Mouse (Mus musculus) forebrain, embryonic 10.5 days (tissue): ENCODE data around the gene Mmp14. TPM values are rescaled to one million over a fixed set of nuclear protein-coding genes. Genes with fewer than 3 reads are reported as not detected.

ENCODE experiments used
- DNase-seq: peaks from one replicate; pipeline ENCODE4 v3.0.0-alpha.2; 2017; ENCODE audit warnings: low spot score; ENCODE audit errors: extremely low spot score
- H3K27ac ChIP-seq: fragments of 300-500 bp; sonication (generic); 2 replicates; pipeline ENCODE4 v1.5.1; 2016; ENCODE audit warnings: mild to moderate bottlenecking
- H3K27me3 ChIP-seq: fragments of 300-500 bp; sonication (generic); 2 replicates; pipeline ENCODE4 v1.6.1; 2016; ENCODE audit warnings: mild to moderate bottlenecking; ENCODE audit not compliant: poor library complexity, severe bottlenecking
- H3K36me3 ChIP-seq: fragments of 300-500 bp; sonication (generic); replicated peaks from 2 replicates; pipeline ENCODE4 v1.6.1; 2016; ENCODE audit warnings: mild to moderate bottlenecking, moderate library complexity
- H3K4me1 ChIP-seq: fragments of 300-500 bp; sonication (generic); 2 replicates; pipeline ENCODE4 v1.6.1; 2016
- H3K4me3 ChIP-seq: fragments of 300-500 bp; sonication (generic); 2 replicates; pipeline ENCODE4 v1.5.1; 2016; ENCODE audit warnings: mild to moderate bottlenecking, moderate library complexity
- H3K9me3 ChIP-seq: fragments of 300-500 bp; sonication (generic); 2 replicates; pipeline ENCODE4 v1.6.1; 2016; ENCODE audit warnings: mild to moderate bottlenecking, moderate library complexity
- WGBS: fragments of 180-500 bp; shearing (Covaris S2); methylation state at CpG from one replicate; pipeline ENCODE4 v1.1.7; 2016; 5-methylcytosine and 5-hydroxymethylcytosine counted together
- polyA plus RNA-seq: library from polyadenylated mRNA; unstranded; fragments of >200 nt; fragmentation: Nextera tagmentation; extraction: Ambion mirVana; gene quantifications from 2 replicates; pipeline ENCODE4 v1.2.1, GENCODE M21; 2016

Mmp14 gene
- polyA plus RNA-seq = 52.4 and 54.6 TPM in 2 replicates

GRCm38 (mm10) chr14:54431334-54432077 lies at the start of gene Mmp14:
Mmp14 (plus strand) TSS chr14:54431612.
- H3K36me3 ChIP-seq = peaks cover 41% of the 10 kb centered on the region
- peaks cover 63% of the 10 kb centered on the region for H3K4me1 ChIP-seq
- H3K4me3 ChIP-seq = peak within 1 kb of the TSS; percentile 75
- WGBS = under 1% methylated on average over 49 of the region's 49 CpGs
- peak; percentile 74 for DNase-seq
- no peaks in the 10 kb centered on the region for H3K9me3 ChIP-seq
- H3K27me3 ChIP-seq = peaks cover 28% of the 10 kb centered on the region
- H3K27ac ChIP-seq = peak within 1 kb of the TSS; percentile 96

GRCm38 (mm10) chr14:54381816-54382215 lies 49.6 kb upstream of the Mmp14 start:
- H3K36me3 ChIP-seq = no peaks in the 10 kb centered on the region
- H3K4me1 ChIP-seq = peaks cover 30% of the 10 kb centered on the region
- 79% methylated on average over 10 of the region's 10 CpGs for WGBS
- H3K27me3 ChIP-seq = no peaks in the 10 kb centered on the region
- DNase-seq = no peak
- 0 out of 2 replicates have a peak overlapping the region, but pooled peaks have one; percentile 17 for H3K27ac ChIP-seq
- H3K4me3 ChIP-seq = no peak overlapping the region
- H3K9me3 ChIP-seq = no peaks in the 10 kb centered on the region

GRCm38 (mm10) chr14:54382641-54383040 lies 48.8 kb upstream of the Mmp14 start:
- H3K4me3 ChIP-seq = no peak overlapping the region
- DNase-seq = no peak
- 69% methylated on average over 9 of the region's 9 CpGs for WGBS
- no peaks in the 10 kb centered on the region for H3K27me3 ChIP-seq
- no peaks in the 10 kb centered on the region for H3K36me3 ChIP-seq
- no peaks in the 10 kb centered on the region for H3K9me3 ChIP-seq
- H3K4me1 ChIP-seq = peaks cover 34% of the 10 kb centered on the region
- no peak overlapping the region for H3K27ac ChIP-seq

- H3K36me3 ChIP-seq = no peaks in the 10 kb centered on the region
- H3K9me3 ChIP-seq = no peaks in the 10 kb centered on the region
- H3K27ac ChIP-seq = peak overlapping the region; percentile 17; the same call in 1 of the 2 replicates
- peaks cover 34% of the 10 kb centered on the region for H3K4me1 ChIP-seq
- DNase-seq = no peak
- no peaks in the 10 kb centered on the region for H3K27me3 ChIP-seq
- H3K4me3 ChIP-seq = no peak overlapping the region
- WGBS = 60% methylated on average over 4 of the region's 4 CpGs
Measured at GRCm38 (mm10) chr14:54383355-54383771, 48.0 kb upstream of the Mmp14 start.

- Histone ChIP-seq H3K4me1 (peaks cover 34% of the 10 kb centered on the region), H3K4me3 (no peak overlapping the region), H3K36me3 (no peaks in the 10 kb centered on the region), H3K27me3 (no peaks in the 10 kb centered on the region), H3K27ac (no peak overlapping the region), H3K9me3 (no peaks in the 10 kb centered on the region)
- WGBS = 95% methylated on average over 8 of the region's 8 CpGs
- DNase-seq = no peak
Measured at GRCm38 (mm10) chr14:54384396-54384795, 47.0 kb upstream of the Mmp14 start.

GRCm38 (mm10) chr14:54385968-54386618 lies 45.3 kb upstream of the Mmp14 start:
- H3K9me3 ChIP-seq = no peaks in the 10 kb centered on the region
- 87% methylated on average over 7 of the region's 7 CpGs for WGBS
- no peak overlapping the region for H3K27ac ChIP-seq
- peaks cover 24% of the 10 kb centered on the region for H3K4me1 ChIP-seq
- no peak for DNase-seq
- H3K36me3 ChIP-seq = no peaks in the 10 kb centered on the region
- no peaks in the 10 kb centered on the region for H3K27me3 ChIP-seq
- no peak overlapping the region for H3K4me3 ChIP-seq

GRCm38 (mm10) chr14:54387546-54387945 lies 43.9 kb upstream of the Mmp14 start:
- WGBS = 86% methylated on average over 6 of the region's 6 CpGs
- no peaks in the 10 kb centered on the region for H3K27me3 ChIP-seq
- H3K27ac ChIP-seq = no peak overlapping the region
- DNase-seq = no peak
- H3K36me3 ChIP-seq = no peaks in the 10 kb centered on the region
- no peaks in the 10 kb centered on the region for H3K9me3 ChIP-seq
- no peak overlapping the region for H3K4me3 ChIP-seq
- H3K4me1 ChIP-seq = peaks cover 16% of the 10 kb centered on the region

GRCm38 (mm10) chr14:54390843-54391242 lies 40.6 kb upstream of the Mmp14 start:
- H3K4me3 ChIP-seq = no peak overlapping the region
- H3K4me1 ChIP-seq = 0 out of 2 replicates have a peak, but pooled peaks cover 4% of the 10 kb centered on the region
- no peaks in the 10 kb centered on the region for H3K9me3 ChIP-seq
- 81% methylated on average over 6 of the region's 6 CpGs for WGBS
- H3K27ac ChIP-seq = no peak overlapping the region
- H3K36me3 ChIP-seq = no peaks in the 10 kb centered on the region
- no peak for DNase-seq
- H3K27me3 ChIP-seq = no peaks in the 10 kb centered on the region

- no peak for DNase-seq
- H3K4me3 ChIP-seq = no peak overlapping the region
- no peaks in the 10 kb centered on the region for H3K36me3 ChIP-seq
- H3K27me3 ChIP-seq = no peaks in the 10 kb centered on the region
- peaks cover 1% of the 10 kb centered on the region; the same call in 1 of the 2 replicates for H3K4me1 ChIP-seq
- no peak overlapping the region for H3K27ac ChIP-seq
- 82% methylated on average over 3 of the region's 3 CpGs for WGBS
- H3K9me3 ChIP-seq = no peaks in the 10 kb centered on the region
Measured at GRCm38 (mm10) chr14:54393794-54394193, 37.6 kb upstream of the Mmp14 start.

- no peaks in the 10 kb centered on the region for H3K27me3 ChIP-seq
- H3K9me3 ChIP-seq = no peaks in the 10 kb centered on the region
- H3K4me1 ChIP-seq = peaks cover 6% of the 10 kb centered on the region; the same call in 1 of the 2 replicates
- no peak overlapping the region for H3K27ac ChIP-seq
- no peak for DNase-seq
- H3K36me3 ChIP-seq = no peaks in the 10 kb centered on the region
- H3K4me3 ChIP-seq = no peak overlapping the region
Measured at GRCm38 (mm10) chr14:54394309-54394708, 37.1 kb upstream of the Mmp14 start.

GRCm38 (mm10) chr14:54396685-54397084 lies 34.7 kb upstream of the Mmp14 start:
- Histone ChIP-seq H3K36me3 (no peaks in the 10 kb centered on the region), H3K27me3 (no peaks in the 10 kb centered on the region), H3K9me3 (no peaks in the 10 kb centered on the region), H3K27ac (no peak overlapping the region), H3K4me3 (no peak overlapping the region), H3K4me1 (peaks cover 6% of the 10 kb centered on the region; the same call in 1 of the 2 replicates)
- DNase-seq = no peak
- WGBS = 90% methylated on average over 7 of the region's 7 CpGs

- no peaks in the 10 kb centered on the region for H3K27me3 ChIP-seq
- no peaks in the 10 kb centered on the region for H3K36me3 ChIP-seq
- no peak overlapping the region for H3K4me3 ChIP-seq
- no peaks in the 10 kb centered on the region for H3K9me3 ChIP-seq
- DNase-seq = no peak
- H3K4me1 ChIP-seq = peaks cover 6% of the 10 kb centered on the region; the same call in 1 of the 2 replicates
- H3K27ac ChIP-seq = no peak overlapping the region
- WGBS = 90% methylated on average over 7 of the region's 7 CpGs
Measured at GRCm38 (mm10) chr14:54397872-54398527, 33.4 kb upstream of the Mmp14 start.

GRCm38 (mm10) chr14:54398528-54398916 lies 32.9 kb upstream of the Mmp14 start:
- Histone ChIP-seq H3K4me1 (peaks cover 6% of the 10 kb centered on the region; the same call in 1 of the 2 replicates), H3K9me3 (no peaks in the 10 kb centered on the region), H3K4me3 (no peak overlapping the region), H3K27ac (no peak overlapping the region), H3K27me3 (no peaks in the 10 kb centered on the region), H3K36me3 (no peaks in the 10 kb centered on the region)
- WGBS = 78% methylated on average over 7 of the region's 7 CpGs
- no peak for DNase-seq
